Mouse (Mus musculus): ENCODE results near the gene Pmfbp1.

- TF ChIP-seq CTCF (IDR thresholded peaks at IDR 0.05; ENCODE audit: borderline replicate concordance, extremely low read depth, insufficient read depth, insufficient read length), result no peak
- no peak for TF ChIP-seq POLR2A (IDR thresholded peaks at IDR 0.05; ENCODE audit: borderline replicate concordance, extremely low read depth, insufficient read depth, insufficient read length, poor library complexity, severe bottlenecking)
Observed at GRCm38 (mm10) chr8:109571139-109571538, 77.3 kb downstream of the Pmfbp1 start.
